Mouse (Mus musculus): ENCODE data around the gene Rnf187. TPM values are rescaled to one million over a fixed set of nuclear protein-coding genes. Genes with fewer than 3 reads are reported as not detected.

The Rnf187 gene
- polyA plus RNA-seq, 1 experiment, result 578 TPM

DNA sequence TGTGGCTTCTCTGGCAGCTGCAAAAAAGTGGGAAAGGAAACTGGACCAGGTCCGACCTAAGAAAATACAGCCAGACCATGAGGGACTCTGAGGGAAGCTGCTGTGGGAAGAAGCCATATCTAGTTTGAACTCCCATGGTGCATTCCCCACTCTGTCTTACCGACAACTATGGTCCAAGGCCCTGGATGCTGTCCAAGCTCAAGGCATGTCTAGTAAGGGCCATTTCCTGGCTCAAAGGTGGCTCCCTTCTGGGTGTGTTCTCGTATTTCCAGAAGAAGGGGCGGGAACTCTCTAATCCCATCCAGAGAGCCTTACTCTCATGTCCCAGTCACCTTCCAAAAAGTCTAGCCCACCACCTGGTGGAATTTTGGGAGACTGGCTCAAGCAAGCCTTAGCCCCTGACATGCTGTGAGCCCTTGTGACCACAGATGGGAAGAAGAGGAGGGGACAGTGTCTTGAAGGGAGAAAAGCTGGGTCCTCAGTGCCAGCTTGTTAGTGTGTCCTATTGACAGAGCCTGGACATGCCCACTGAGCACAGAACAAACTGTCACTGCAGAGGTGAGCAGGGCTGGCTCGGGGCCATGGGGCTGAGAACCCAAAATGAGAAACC is 41.8 kb upstream of the Rnf187 start:
- TF ChIP-seq POLR2A (IDR thresholded peaks at IDR 0.05; ENCODE audit: borderline replicate concordance, insufficient read depth, low read length) (no peak), CTCF (IDR thresholded peaks at IDR 0.05; ENCODE audit: borderline replicate concordance, insufficient read depth, low read depth, low read length) (0 out of 2 replicates have a peak, but pooled peaks have one; percentile 1)
- 29% methylated on average over 5 of the region's 5 CpGs for WGBS
- Histone ChIP-seq H3K27ac (ENCODE audit: insufficient read depth, low read length) (no peak overlapping the region), H3K4me3 (replicated peaks; ENCODE audit: insufficient read depth, low read depth, low read length) (no peak overlapping the region), H3K4me1 (ENCODE audit: control insufficient read depth, insufficient read depth, low read length) (peaks cover 20% of the 10 kb centered on the region), H3K27me3 (ENCODE audit: control insufficient read depth, insufficient read depth, low read length) (no peaks in the 10 kb centered on the region)
- DNase-seq, result no peak

GRCm38 (mm10) chr11:58979661-58980060 is 40.9 kb upstream of the Rnf187 start:
- WGBS, result 51% methylated on average over 7 of the region's 7 CpGs
- Histone ChIP-seq H3K4me3 (replicated peaks; ENCODE audit: insufficient read depth, low read depth, low read length) (peak overlapping the region; percentile 23), H3K4me1 (ENCODE audit: control insufficient read depth, insufficient read depth, low read length) (peaks cover 20% of the 10 kb centered on the region)

DNA sequence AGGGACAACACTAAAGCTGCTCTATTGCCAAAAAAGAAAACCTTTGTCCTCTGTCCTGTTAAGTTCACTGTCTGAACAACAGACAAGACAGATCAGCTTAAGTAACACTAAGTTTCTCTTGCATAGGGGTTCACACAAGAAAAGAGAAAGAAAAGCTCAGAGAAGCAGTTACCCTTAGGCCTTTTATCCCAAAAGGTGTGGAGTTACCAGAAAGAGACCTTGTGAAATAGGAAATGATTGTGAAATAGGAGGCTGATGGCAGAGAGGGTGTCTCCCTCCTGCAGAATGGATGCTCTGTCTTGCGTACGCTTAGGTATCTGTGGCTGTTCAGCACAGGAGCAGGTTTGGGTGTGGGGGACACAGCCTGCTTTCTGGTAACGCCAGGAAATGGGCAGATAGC is 40.5 kb upstream of the Rnf187 start:
- TF ChIP-seq CTCF (IDR thresholded peaks at IDR 0.05; ENCODE audit: borderline replicate concordance, insufficient read depth, low read depth, low read length) (no peak), POLR2A (IDR thresholded peaks at IDR 0.05; ENCODE audit: borderline replicate concordance, insufficient read depth, low read length) (no peak)
- Histone ChIP-seq H3K4me3 (replicated peaks; ENCODE audit: insufficient read depth, low read depth, low read length) (peak overlapping the region; percentile 23), H3K27ac (ENCODE audit: insufficient read depth, low read length) (no peak overlapping the region), H3K4me1 (ENCODE audit: control insufficient read depth, insufficient read depth, low read length) (peaks cover 20% of the 10 kb centered on the region), H3K27me3 (ENCODE audit: control insufficient read depth, insufficient read depth, low read length) (no peaks in the 10 kb centered on the region)
- 57% methylated on average over 3 of the region's 3 CpGs for WGBS
- no peak for DNase-seq

More at GRCm38 (mm10) chr11:58979661-58980060, 40.9 kb upstream of the Rnf187 start:
- no peak for TF ChIP-seq CTCF (IDR thresholded peaks at IDR 0.05; ENCODE audit: borderline replicate concordance, insufficient read depth, low read depth, low read length)
- no peak for TF ChIP-seq POLR2A (IDR thresholded peaks at IDR 0.05; ENCODE audit: borderline replicate concordance, insufficient read depth, low read length)
- Histone ChIP-seq H3K27ac (ENCODE audit: insufficient read depth, low read length) (no peak overlapping the region), H3K27me3 (ENCODE audit: control insufficient read depth, insufficient read depth, low read length) (no peaks in the 10 kb centered on the region)
- no peak for DNase-seq

GRCm38 (mm10) chr11:58978706-58979030 is 40.0 kb upstream of the Rnf187 start:
- Histone ChIP-seq H3K27me3 (ENCODE audit: control insufficient read depth, insufficient read depth, low read length) (no peaks in the 10 kb centered on the region), H3K27ac (ENCODE audit: insufficient read depth, low read length) (no peak overlapping the region), H3K4me3 (replicated peaks; ENCODE audit: insufficient read depth, low read depth, low read length) (peak overlapping the region; percentile 95), H3K4me1 (ENCODE audit: control insufficient read depth, insufficient read depth, low read length) (peaks cover 17% of the 10 kb centered on the region)
- 0% methylated on average over 5 of the region's 5 CpGs for WGBS
- DNase-seq, result no peak
- TF ChIP-seq CTCF (IDR thresholded peaks at IDR 0.05; ENCODE audit: borderline replicate concordance, insufficient read depth, low read depth, low read length) (no peak), POLR2A (IDR thresholded peaks at IDR 0.05; ENCODE audit: borderline replicate concordance, insufficient read depth, low read length) (no peak)

DNA sequence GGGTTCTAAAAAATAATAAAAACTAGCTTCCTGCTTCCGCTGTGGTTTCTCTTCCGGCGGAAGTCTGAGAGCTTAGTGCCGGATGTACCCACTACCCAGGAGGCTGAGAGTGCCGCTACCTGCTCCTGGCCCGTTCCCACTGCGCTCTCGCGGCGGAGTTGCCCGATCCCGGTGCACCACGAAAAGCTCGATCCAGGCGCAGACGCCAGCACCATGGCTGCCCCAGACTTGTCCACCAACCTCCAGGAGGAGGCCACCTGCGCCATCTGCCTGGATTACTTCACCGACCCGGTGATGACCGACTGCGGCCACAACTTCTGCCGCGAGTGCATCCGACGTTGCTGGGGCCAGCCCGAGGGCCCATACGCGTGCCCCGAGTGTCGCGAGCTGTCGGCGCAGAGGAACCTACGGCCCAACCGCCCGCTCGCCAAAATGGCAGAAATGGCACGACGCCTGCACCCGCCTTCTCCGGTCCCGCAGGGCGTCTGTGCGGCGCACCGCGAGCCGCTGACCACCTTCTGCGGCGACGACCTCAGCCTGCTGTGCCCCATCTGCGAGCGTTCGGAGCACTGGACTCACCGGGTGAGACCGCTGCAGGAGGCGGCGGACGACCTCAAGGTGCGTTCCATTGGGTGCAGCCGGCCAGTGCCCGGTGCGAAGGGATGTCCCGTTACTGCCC is 39.5 kb upstream of the Rnf187 start, which contains the start of gene Trim11:
Gene Trim11 (plus strand): TSS at position 67 of the 679 bp plus-strand sequence.
- H3K27ac ChIP-seq (ENCODE audit: insufficient read depth, low read length), result peak within 1 kb of the TSS; percentile 40; the same call in 1 of the 2 replicates
- no peaks in the 10 kb centered on the region for H3K27me3 ChIP-seq (ENCODE audit: control insufficient read depth, insufficient read depth, low read length)
- peak within 1 kb of the TSS; percentile 95 for H3K4me3 ChIP-seq (replicated peaks; ENCODE audit: insufficient read depth, low read depth, low read length)
- DNase-seq, result peak; percentile 70 to 76
- under 1% methylated on average over 64 of the region's 64 CpGs for WGBS
- H3K4me1 ChIP-seq (ENCODE audit: control insufficient read depth, insufficient read depth, low read length), result peaks cover 16% of the 10 kb centered on the region
- peak; percentile 80; the same call in 1 of the 2 replicates for TF ChIP-seq POLR2A (IDR thresholded peaks at IDR 0.05; ENCODE audit: borderline replicate concordance, insufficient read depth, low read length)
- no peak for TF ChIP-seq CTCF (IDR thresholded peaks at IDR 0.05; ENCODE audit: borderline replicate concordance, insufficient read depth, low read depth, low read length)

DNA sequence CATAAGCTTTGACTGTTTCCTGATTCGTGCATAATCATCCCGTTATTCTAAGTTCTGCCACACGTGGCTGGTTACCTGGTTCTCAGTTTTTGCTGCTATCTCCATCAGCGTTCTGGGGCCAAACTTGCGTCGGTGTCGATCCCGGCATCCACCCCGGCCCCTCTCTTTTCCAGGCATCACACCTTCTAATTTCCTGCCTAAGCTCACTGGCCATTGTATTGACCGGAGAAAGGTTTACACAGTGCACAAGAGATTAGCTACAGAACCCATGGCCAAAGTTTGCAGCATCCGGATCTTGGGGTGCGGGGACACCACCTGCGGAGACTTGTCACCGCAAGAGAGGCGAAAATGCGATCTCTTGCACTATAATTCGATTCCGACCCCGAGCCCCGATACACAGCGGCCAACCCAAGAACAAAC is 38.9 kb upstream of the Rnf187 start:
- Histone ChIP-seq H3K4me3 (replicated peaks; ENCODE audit: insufficient read depth, low read depth, low read length) (peak overlapping the region; percentile 95), H3K27ac (ENCODE audit: insufficient read depth, low read length) (peak overlapping the region; percentile 40; the same call in 1 of the 2 replicates), H3K4me1 (ENCODE audit: control insufficient read depth, insufficient read depth, low read length) (peaks cover 16% of the 10 kb centered on the region), H3K27me3 (ENCODE audit: control insufficient read depth, insufficient read depth, low read length) (no peaks in the 10 kb centered on the region)
- TF ChIP-seq POLR2A (IDR thresholded peaks at IDR 0.05; ENCODE audit: borderline replicate concordance, insufficient read depth, low read length) (no peak), CTCF (IDR thresholded peaks at IDR 0.05; ENCODE audit: borderline replicate concordance, insufficient read depth, low read depth, low read length) (no peak)
- under 1% methylated on average over 21 of the region's 21 CpGs for WGBS
- no peak for DNase-seq

DNA sequence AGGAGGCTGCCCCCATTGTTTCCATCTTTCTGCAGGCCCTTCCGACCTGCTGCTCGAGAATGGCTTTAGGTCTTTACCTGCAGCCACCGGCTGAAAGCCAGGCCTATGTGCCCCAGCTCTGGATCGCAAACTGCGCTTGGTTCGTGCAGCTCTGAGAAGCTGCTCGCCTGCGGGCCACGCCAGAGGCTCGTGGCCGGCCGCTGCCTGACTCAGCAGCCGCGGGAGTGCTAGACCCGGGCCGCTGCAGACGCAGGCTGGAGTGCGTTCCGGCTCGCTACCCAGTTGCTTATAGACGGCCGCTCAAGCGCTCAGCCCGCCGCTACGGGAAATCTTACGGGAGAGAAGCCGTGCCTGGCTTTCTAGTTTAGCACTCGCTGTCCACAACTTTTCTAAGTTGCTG is 38.4 kb upstream of the Rnf187 start:
- Histone ChIP-seq H3K27ac (ENCODE audit: insufficient read depth, low read length) (no peak overlapping the region), H3K4me1 (ENCODE audit: control insufficient read depth, insufficient read depth, low read length) (peaks cover 16% of the 10 kb centered on the region), H3K4me3 (replicated peaks; ENCODE audit: insufficient read depth, low read depth, low read length) (peak overlapping the region; percentile 95), H3K27me3 (ENCODE audit: control insufficient read depth, insufficient read depth, low read length) (no peaks in the 10 kb centered on the region)
- DNase-seq, result no peak
- WGBS, result under 1% methylated on average over 29 of the region's 29 CpGs
- TF ChIP-seq POLR2A (IDR thresholded peaks at IDR 0.05; ENCODE audit: borderline replicate concordance, insufficient read depth, low read length) (no peak), CTCF (IDR thresholded peaks at IDR 0.05; ENCODE audit: borderline replicate concordance, insufficient read depth, low read depth, low read length) (no peak)

GRCm38 (mm10) chr11:58974414-58974813 is 35.7 kb upstream of the Rnf187 start:
- Histone ChIP-seq H3K4me3 (replicated peaks; ENCODE audit: insufficient read depth, low read depth, low read length) (no peak overlapping the region), H3K27me3 (ENCODE audit: control insufficient read depth, insufficient read depth, low read length) (no peaks in the 10 kb centered on the region), H3K27ac (ENCODE audit: insufficient read depth, low read length) (no peak overlapping the region), H3K4me1 (ENCODE audit: control insufficient read depth, insufficient read depth, low read length) (no peaks in the 10 kb centered on the region)
- WGBS, result 89% methylated on average over 3 of the region's 3 CpGs
- TF ChIP-seq POLR2A (IDR thresholded peaks at IDR 0.05; ENCODE audit: borderline replicate concordance, insufficient read depth, low read length) (no peak), CTCF (IDR thresholded peaks at IDR 0.05; ENCODE audit: borderline replicate concordance, insufficient read depth, low read depth, low read length) (no peak)
- DNase-seq, result no peak
